Mouse (Mus musculus): ENCODE measurements around the gene Mtg2. TPM values are rescaled to one million over a fixed set of nuclear protein-coding genes. Genes with fewer than 3 reads are reported as not detected.

Mtg2 gene
- polyA plus RNA-seq, 1 experiment from 2014 or later, result 27.0 TPM

DNA sequence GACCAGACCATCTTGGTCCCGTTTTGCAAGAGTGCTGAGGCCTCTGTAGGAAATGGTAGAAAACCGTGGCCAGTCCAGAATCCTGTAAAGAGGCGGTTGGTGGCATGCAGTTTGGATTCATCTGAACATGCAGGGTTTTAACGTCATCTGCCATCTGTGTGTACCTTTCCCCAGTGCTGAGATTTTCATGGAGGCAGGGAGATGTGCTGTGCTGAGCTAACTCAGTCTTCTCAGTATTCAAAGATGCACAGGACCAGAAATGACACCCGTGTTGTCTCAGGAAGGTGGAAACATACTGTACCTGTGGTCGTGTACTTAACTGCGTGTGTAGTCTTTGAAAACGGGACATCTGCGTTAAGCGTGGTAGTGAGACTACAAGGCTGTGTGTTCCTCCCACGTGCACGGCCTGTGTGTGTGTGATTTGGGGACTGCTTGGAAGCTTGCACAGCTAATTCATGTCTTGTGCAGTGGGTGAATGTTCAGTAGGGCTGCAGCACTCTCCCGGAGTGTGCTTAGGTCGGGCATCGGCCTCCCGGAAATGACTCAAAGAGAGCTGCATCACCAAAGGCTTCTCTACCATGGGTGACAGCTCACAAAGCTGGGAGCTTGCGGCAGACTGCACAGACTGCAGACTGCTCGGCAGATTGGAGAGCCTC, 22.3 kb upstream of the Mtg2 start:
- Histone ChIP-seq H3K9me3 (replicated peaks; ENCODE audit: control insufficient read depth, low read length) (no peaks in the 10 kb centered on the region), H3K4me1 (ENCODE audit: control insufficient read depth, insufficient read depth, low read length) (peaks cover 6% of the 10 kb centered on the region), H3K27ac (ENCODE audit: low read length) (no peak overlapping the region), H3K4me3 (replicated peaks; ENCODE audit: low read length) (no peak overlapping the region), H3K36me3 (ENCODE audit: control insufficient read depth, insufficient read depth, low read length) (no peaks in the 10 kb centered on the region), H3K27me3 (ENCODE audit: control insufficient read depth, insufficient read depth, low read length) (no peaks in the 10 kb centered on the region), H3K9ac (ENCODE audit: low read length) (no peak overlapping the region), H3K4me2 (ENCODE audit: low read depth, low read length) (no peak overlapping the region)
- no peak for ATAC-seq (ENCODE audit: insufficient read depth, low FRiP score)
- 92% methylated on average over 18 of the region's 18 CpGs for WGBS

DNA sequence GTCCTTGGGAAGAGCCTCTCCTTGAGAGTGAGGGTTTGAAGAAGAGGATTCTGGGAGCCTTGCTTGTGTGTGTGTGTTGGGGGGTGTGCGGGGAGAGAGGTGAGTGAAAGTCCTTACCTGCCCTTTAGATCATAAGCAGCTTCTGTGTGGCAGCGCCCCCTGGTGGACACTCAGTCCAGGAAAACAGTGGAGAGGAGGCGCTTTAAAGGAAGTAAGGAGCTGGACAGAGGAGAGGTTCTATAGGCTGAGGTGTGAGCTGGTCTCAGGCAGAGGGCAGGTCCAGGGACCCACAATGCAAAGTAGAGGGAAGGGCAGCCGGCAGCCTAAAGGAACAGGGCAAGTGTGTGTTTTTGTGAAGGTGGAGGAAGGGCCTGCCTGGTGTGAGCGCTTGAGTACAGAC, 19.4 kb upstream of the Mtg2 start:
- H3K27ac ChIP-seq (ENCODE audit: low read length), result no peak overlapping the region
- WGBS, result 21% methylated on average over 5 of the region's 5 CpGs
- no peaks in the 10 kb centered on the region for H3K9me3 ChIP-seq (replicated peaks; ENCODE audit: control insufficient read depth, low read length)
- H3K9ac ChIP-seq (ENCODE audit: low read length), result no peak overlapping the region
- no peak overlapping the region for H3K4me3 ChIP-seq (replicated peaks; ENCODE audit: low read length)
- peak; percentile 76 for ATAC-seq (ENCODE audit: insufficient read depth, low FRiP score)
- no peaks in the 10 kb centered on the region for H3K27me3 ChIP-seq (ENCODE audit: control insufficient read depth, insufficient read depth, low read length)
- H3K36me3 ChIP-seq (ENCODE audit: control insufficient read depth, insufficient read depth, low read length), result no peaks in the 10 kb centered on the region; the same call in 1 of the 2 replicates
- no peaks in the 10 kb centered on the region for H3K4me1 ChIP-seq (ENCODE audit: control insufficient read depth, insufficient read depth, low read length)
- H3K4me2 ChIP-seq (ENCODE audit: low read depth, low read length), result no peak overlapping the region

DNA sequence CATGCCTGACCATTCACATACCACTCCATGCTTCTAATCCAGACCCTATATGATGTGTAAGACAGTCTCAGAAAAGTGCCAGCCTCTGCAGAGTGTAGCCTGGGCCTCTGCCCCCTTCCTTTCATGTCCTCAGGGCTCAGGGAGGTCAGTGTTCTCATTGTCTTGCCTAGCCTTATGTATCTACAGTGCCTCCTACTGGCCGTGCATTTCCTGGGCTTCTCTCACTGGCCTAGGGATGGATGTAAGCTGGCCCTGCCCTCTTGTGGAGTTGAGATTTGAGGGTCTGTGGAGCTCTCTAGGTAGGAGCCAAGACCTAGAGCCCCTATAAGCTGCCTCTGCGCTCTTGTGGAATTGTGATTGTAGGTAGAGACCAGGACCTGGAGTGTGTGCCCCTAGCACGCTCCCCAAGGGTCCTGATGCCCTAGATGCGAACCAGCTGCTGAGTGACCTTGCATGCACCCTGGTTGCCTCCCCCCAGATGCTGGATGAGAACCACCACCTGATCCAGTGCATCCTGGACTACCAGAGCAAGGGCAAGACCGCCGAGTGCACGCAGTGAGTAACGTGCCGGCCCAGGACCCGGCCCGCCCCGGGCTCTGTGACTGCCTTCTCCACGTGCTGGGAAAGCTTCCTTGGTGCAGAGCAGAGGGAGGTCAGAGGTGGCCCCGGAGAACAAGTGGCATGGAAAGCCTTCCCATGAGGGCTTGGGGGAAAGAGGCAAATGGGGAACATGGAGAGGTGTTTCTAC, 18.2 kb upstream of the Mtg2 start:
- Histone ChIP-seq H3K4me1 (ENCODE audit: control insufficient read depth, insufficient read depth, low read length) (no peaks in the 10 kb centered on the region), H3K4me2 (ENCODE audit: low read depth, low read length) (no peak overlapping the region), H3K9me3 (replicated peaks; ENCODE audit: control insufficient read depth, low read length) (no peaks in the 10 kb centered on the region), H3K36me3 (ENCODE audit: control insufficient read depth, insufficient read depth, low read length) (no peaks in the 10 kb centered on the region; the same call in 1 of the 2 replicates), H3K4me3 (replicated peaks; ENCODE audit: low read length) (no peak overlapping the region), H3K27me3 (ENCODE audit: control insufficient read depth, insufficient read depth, low read length) (no peaks in the 10 kb centered on the region), H3K9ac (ENCODE audit: low read length) (no peak overlapping the region), H3K27ac (ENCODE audit: low read length) (no peak overlapping the region)
- WGBS, result 89% methylated on average over 14 of the region's 14 CpGs
- ATAC-seq (ENCODE audit: insufficient read depth, low FRiP score), result no peak

DNA sequence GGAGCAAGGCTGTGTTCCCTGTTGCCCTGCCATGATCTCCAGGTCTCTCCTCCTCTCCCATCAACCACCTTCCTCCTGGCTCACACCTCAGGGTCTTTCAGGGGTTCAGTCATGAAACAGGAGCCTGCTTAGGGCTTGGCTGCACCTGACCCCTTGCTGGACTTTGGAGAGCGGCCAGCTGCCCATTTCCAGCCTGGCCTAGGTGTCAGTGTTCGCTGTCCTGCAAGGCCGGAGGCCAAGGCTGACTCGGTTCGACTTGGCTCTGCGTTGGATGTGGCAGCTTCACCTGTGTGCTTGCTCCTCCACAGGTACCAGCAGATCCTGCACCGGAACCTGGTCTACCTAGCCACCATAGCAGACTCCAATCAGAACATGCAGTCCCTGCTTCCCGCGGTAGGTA, 17.4 kb upstream of the Mtg2 start:
- no peak for ATAC-seq (ENCODE audit: insufficient read depth, low FRiP score)
- H3K27ac ChIP-seq (ENCODE audit: low read length), result no peak overlapping the region
- H3K9ac ChIP-seq (ENCODE audit: low read length), result no peak overlapping the region
- no peak overlapping the region for H3K4me2 ChIP-seq (ENCODE audit: low read depth, low read length)
- H3K9me3 ChIP-seq (replicated peaks; ENCODE audit: control insufficient read depth, low read length), result no peaks in the 10 kb centered on the region
- WGBS, result 94% methylated on average over 9 of the region's 9 CpGs
- H3K36me3 ChIP-seq (ENCODE audit: control insufficient read depth, insufficient read depth, low read length), result peaks cover 4% of the 10 kb centered on the region
- H3K4me1 ChIP-seq (ENCODE audit: control insufficient read depth, insufficient read depth, low read length), result no peaks in the 10 kb centered on the region
- no peak overlapping the region for H3K4me3 ChIP-seq (replicated peaks; ENCODE audit: low read length)
- no peaks in the 10 kb centered on the region for H3K27me3 ChIP-seq (ENCODE audit: control insufficient read depth, insufficient read depth, low read length)

DNA sequence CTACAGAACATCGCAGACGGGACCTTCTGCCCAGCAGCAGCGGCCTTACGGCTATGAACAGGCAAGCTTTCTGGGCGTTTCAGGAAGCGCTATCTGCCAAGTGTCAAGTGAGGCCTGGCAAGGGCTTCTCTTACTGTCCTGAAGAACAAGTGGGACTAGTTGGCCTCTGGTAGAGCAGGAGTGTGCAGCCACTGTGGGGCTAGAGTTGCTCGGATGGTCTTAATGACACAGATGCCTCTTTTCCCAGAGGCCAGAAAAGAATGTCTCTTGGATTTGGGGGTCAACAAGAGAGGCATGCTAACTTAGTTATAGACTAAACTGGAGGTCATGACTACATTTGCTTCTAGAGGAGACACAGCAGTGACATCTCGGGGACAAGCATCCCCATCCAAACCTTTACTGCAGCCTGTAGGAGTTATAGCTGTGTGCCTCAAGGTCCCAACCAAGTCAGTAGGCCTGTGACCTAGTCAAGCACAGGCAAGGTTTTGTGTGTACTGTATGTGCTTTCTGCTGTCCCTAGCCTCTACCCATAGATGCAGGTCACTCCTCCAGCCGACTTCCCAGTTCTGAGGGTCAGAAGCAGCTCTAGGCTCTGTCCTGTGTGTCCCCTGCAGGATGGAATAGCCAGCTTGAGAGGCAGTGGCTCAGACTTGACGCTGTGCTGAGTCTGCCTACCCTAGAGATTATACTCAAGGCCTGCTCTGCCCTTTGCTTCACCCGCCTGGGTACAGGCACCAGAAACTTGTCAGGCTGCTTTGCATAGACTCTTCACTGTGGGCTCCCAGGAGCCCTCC, 6.9 kb upstream of the Mtg2 start:
- no peak for ATAC-seq (ENCODE audit: insufficient read depth, low FRiP score)
- WGBS, result 91% methylated on average over 11 of the region's 11 CpGs
- Histone ChIP-seq H3K9ac (ENCODE audit: low read length) (no peak overlapping the region), H3K27ac (ENCODE audit: low read length) (no peak overlapping the region), H3K4me1 (ENCODE audit: control insufficient read depth, insufficient read depth, low read length) (no peaks in the 10 kb centered on the region), H3K36me3 (ENCODE audit: control insufficient read depth, insufficient read depth, low read length) (peaks cover 4% of the 10 kb centered on the region; the same call in 1 of the 2 replicates), H3K4me3 (replicated peaks; ENCODE audit: low read length) (no peak overlapping the region), H3K9me3 (replicated peaks; ENCODE audit: control insufficient read depth, low read length) (no peaks in the 10 kb centered on the region), H3K27me3 (ENCODE audit: control insufficient read depth, insufficient read depth, low read length) (no peaks in the 10 kb centered on the region), H3K4me2 (ENCODE audit: low read depth, low read length) (no peak overlapping the region)

DNA sequence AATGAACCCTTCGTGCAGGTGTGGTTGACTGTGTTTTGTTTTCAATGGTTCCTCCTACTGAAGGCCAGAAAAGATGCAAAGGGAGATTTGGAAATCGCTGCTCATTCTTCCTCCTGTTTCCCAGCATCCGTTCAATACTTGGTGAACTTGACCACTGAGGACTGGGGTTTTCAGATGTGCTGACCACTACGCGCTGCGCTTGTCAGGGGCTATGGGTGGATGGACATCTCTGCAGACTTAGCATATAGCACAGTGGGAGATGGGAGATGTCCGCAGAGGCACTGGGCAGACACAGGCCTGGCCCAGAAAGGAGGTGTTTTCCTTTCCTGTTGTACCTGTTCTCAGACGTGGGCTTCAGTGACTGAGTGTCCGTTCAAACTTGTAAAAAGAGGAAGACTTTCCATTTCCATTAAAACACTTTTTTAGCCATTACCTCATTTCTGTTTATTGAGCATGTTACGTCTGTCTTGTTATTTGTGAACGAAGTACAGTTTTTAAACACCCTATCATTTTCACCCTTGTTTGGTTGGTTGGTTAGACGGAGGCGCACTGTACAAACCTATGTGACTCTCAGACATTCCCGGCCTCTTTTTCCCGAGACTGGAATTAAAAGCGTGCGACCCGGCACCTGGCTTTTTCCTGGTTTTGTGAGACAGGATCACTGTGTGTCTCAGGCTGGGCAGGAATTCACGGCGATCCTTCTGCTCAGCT, 463 bp upstream of the Mtg2 start:
- peaks cover 4% of the 10 kb centered on the region; the same call in 1 of the 2 replicates for H3K36me3 ChIP-seq (ENCODE audit: control insufficient read depth, insufficient read depth, low read length)
- H3K4me1 ChIP-seq (ENCODE audit: control insufficient read depth, insufficient read depth, low read length), result peaks cover 11% of the 10 kb centered on the region
- H3K4me2 ChIP-seq (ENCODE audit: low read depth, low read length), result peak overlapping the region; percentile 95
- H3K9me3 ChIP-seq (replicated peaks; ENCODE audit: control insufficient read depth, low read length), result no peaks in the 10 kb centered on the region
- peak overlapping the region; percentile 83 for H3K9ac ChIP-seq (ENCODE audit: low read length)
- peak overlapping the region; percentile 74; the same call in 1 of the 2 replicates for H3K27ac ChIP-seq (ENCODE audit: low read length)
- 30% methylated on average over 20 of the region's 20 CpGs for WGBS
- peak overlapping the region; percentile 70 for H3K4me3 ChIP-seq (replicated peaks; ENCODE audit: low read length)
- ATAC-seq (ENCODE audit: insufficient read depth, low FRiP score), result peak; percentile 62; the same call in 1 of the 2 replicates
- no peaks in the 10 kb centered on the region for H3K27me3 ChIP-seq (ENCODE audit: control insufficient read depth, insufficient read depth, low read length)

DNA sequence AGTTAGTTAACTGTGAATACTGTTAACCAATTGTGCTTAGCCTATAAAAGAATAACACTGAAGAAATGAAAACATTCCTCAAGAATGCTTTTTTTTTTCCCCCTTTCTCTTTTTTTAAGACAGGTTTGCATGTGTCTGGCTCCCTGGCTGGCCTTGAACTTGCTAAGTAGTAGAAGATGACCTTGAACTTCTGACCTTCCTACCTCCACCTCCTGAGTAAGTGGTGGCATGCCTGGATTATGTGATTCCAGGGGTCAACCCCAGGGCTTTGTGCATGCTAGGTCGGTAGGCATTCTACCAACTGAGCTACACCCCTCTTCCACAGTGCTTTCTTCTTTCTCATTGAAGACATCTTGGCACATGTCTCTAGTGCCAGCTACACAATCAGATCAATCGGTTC, 1.3 kb downstream of the Mtg2 start:
- Histone ChIP-seq H3K27ac (ENCODE audit: low read length) (no peak overlapping the region), H3K4me1 (ENCODE audit: control insufficient read depth, insufficient read depth, low read length) (peaks cover 11% of the 10 kb centered on the region), H3K4me3 (replicated peaks; ENCODE audit: low read length) (no peak overlapping the region), H3K9ac (ENCODE audit: low read length) (no peak overlapping the region), H3K4me2 (ENCODE audit: low read depth, low read length) (no peak overlapping the region), H3K36me3 (ENCODE audit: control insufficient read depth, insufficient read depth, low read length) (peaks cover 4% of the 10 kb centered on the region; the same call in 1 of the 2 replicates), H3K27me3 (ENCODE audit: control insufficient read depth, insufficient read depth, low read length) (no peaks in the 10 kb centered on the region), H3K9me3 (replicated peaks; ENCODE audit: control insufficient read depth, low read length) (no peaks in the 10 kb centered on the region)
- WGBS, result 79% methylated on average over 2 of the region's 2 CpGs
- ATAC-seq (ENCODE audit: insufficient read depth, low FRiP score), result no peak

DNA sequence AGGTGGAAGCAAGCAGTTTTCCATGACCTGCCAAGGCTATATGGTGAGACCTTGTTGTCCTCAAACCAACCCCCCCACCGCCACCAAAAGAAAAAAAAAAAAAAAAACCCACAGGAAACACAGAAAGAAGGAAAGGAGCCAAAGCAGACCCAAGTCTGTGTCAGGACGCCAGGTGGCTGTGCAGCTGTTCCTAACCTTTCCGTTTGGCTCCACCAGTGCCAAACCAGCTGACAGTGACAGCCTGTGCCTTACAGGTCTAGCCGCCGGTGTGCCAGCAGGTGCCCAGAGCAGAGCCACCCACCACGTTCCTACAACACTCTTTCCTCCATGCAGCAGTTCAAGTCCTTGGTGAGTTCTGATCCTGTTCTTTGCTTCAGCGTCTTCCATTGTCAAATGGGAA, 2.5 kb downstream of the Mtg2 start:
- no peak overlapping the region for H3K4me3 ChIP-seq (replicated peaks; ENCODE audit: low read length)
- peaks cover 11% of the 10 kb centered on the region for H3K4me1 ChIP-seq (ENCODE audit: control insufficient read depth, insufficient read depth, low read length)
- WGBS, result 83% methylated on average over 7 of the region's 7 CpGs
- ATAC-seq (ENCODE audit: insufficient read depth, low FRiP score), result no peak
- H3K27ac ChIP-seq (ENCODE audit: low read length), result no peak overlapping the region
- no peaks in the 10 kb centered on the region for H3K27me3 ChIP-seq (ENCODE audit: control insufficient read depth, insufficient read depth, low read length)
- H3K9me3 ChIP-seq (replicated peaks; ENCODE audit: control insufficient read depth, low read length), result no peaks in the 10 kb centered on the region
- no peaks in the 10 kb centered on the region for H3K36me3 ChIP-seq (ENCODE audit: control insufficient read depth, insufficient read depth, low read length)
- no peak overlapping the region for H3K9ac ChIP-seq (ENCODE audit: low read length)
- H3K4me2 ChIP-seq (ENCODE audit: low read depth, low read length), result no peak overlapping the region
